Mouse (Mus musculus) thymus, postnatal 4 days (tissue): ENCODE measurements around the gene Cux1.

ENCODE experiments used
- DNase-seq: peaks from one replicate; pipeline ENCODE4 v3.0.0; 2021

Gene Cux1

GRCm38 (mm10) chr5:136421316-136421715, 146.0 kb downstream of the Cux1 start:
- no peak for DNase-seq

- no peak for DNase-seq
Measured at GRCm38 (mm10) chr5:136420342-136420741, 146.9 kb downstream of the Cux1 start.

GRCm38 (mm10) chr5:136417891-136418290, 149.4 kb downstream of the Cux1 start:
- no peak for DNase-seq

- DNase-seq: no peak
Measured at GRCm38 (mm10) chr5:136414479-136414878, 152.8 kb downstream of the Cux1 start.

GRCm38 (mm10) chr5:136410681-136411181, 156.6 kb downstream of the Cux1 start:
- peak; percentile 58 for DNase-seq

- no peak for DNase-seq
Measured at GRCm38 (mm10) chr5:136406357-136406756, 160.9 kb downstream of the Cux1 start.

GRCm38 (mm10) chr5:136403565-136403961, 163.7 kb downstream of the Cux1 start:
- no peak for DNase-seq

GRCm38 (mm10) chr5:136402622-136403564, 164.4 kb downstream of the Cux1 start:
- no peak for DNase-seq

GRCm38 (mm10) chr5:136398706-136399105, 168.6 kb downstream of the Cux1 start:
- DNase-seq: no peak

GRCm38 (mm10) chr5:136396699-136397098, 170.6 kb downstream of the Cux1 start:
- DNase-seq: no peak

- no peak for DNase-seq
Measured at GRCm38 (mm10) chr5:136396256-136396655, 171.0 kb downstream of the Cux1 start.

- DNase-seq: no peak
Measured at GRCm38 (mm10) chr5:136395600-136396195, 171.6 kb downstream of the Cux1 start.

- DNase-seq: no peak
Measured at GRCm38 (mm10) chr5:136394517-136395212, 172.6 kb downstream of the Cux1 start.

- no peak for DNase-seq
Measured at GRCm38 (mm10) chr5:136393621-136394020, 173.7 kb downstream of the Cux1 start.

GRCm38 (mm10) chr5:136386757-136387156, 180.5 kb downstream of the Cux1 start:
- no peak for DNase-seq

- no peak for DNase-seq
Measured at GRCm38 (mm10) chr5:136385161-136385560, 182.1 kb downstream of the Cux1 start.

GRCm38 (mm10) chr5:136382261-136383005, 184.9 kb downstream of the Cux1 start:
- DNase-seq: peak; percentile 48

- DNase-seq: peak; percentile 33
Measured at GRCm38 (mm10) chr5:136379405-136379804, 187.9 kb downstream of the Cux1 start.

- DNase-seq: no peak
Measured at GRCm38 (mm10) chr5:136377101-136377500, 190.2 kb downstream of the Cux1 start.

- no peak for DNase-seq
Measured at GRCm38 (mm10) chr5:136375350-136375749, 191.9 kb downstream of the Cux1 start.

GRCm38 (mm10) chr5:136372276-136372675, 195.0 kb downstream of the Cux1 start:
- no peak for DNase-seq

GRCm38 (mm10) chr5:136363421-136363820, 203.9 kb downstream of the Cux1 start:
- no peak for DNase-seq
